Mouse (Mus musculus) embryonic facial prominence, embryonic 14.5 days (tissue): ENCODE data around the gene Nalcn. TPM values are rescaled to one million over a fixed set of nuclear protein-coding genes. Genes with fewer than 3 reads are reported as not detected.

Experiments used
- polyA plus RNA-seq: library from polyadenylated mRNA; unstranded; fragments of >200 nt; fragmentation: Nextera tagmentation; extraction: Ambion mirVana; gene quantifications from 2 replicates; pipeline ENCODE4 v1.2.1, GENCODE M21; 2014

Gene Nalcn
- polyA plus RNA-seq, 1 experiment from 2014 or later = 2.6 TPM

Other genes with a start within 250 kb of the Nalcn start
- gene Itgbl1, start 32.8 kb upstream of the Nalcn start, polyA plus RNA-seq = 7.6 and 8.4 TPM in 2 replicates